Mouse (Mus musculus): Measurements from ENCODE around the gene Olfr1411.

Olfr1411 gene

GRCm38 (mm10) chr1:92640393-92640792 is 46.2 kb downstream of the Olfr1411 start:
- no peak for DNase-seq

- peak; percentile 91 to 93 for DNase-seq
These were observed 47.5 kb downstream of the Olfr1411 start, which contains the start of gene Cops9 for GRCm38 (mm10) chr1:92641514-92642272. Gene Cops9 (minus strand): TSS chr1:92641985.

GRCm38 (mm10) chr1:92643691-92644090 is 49.5 kb downstream of the Olfr1411 start:
- DNase-seq: no peak

- no peak for DNase-seq
These were observed 50.7 kb downstream of the Olfr1411 start for GRCm38 (mm10) chr1:92644916-92645315.

GRCm38 (mm10) chr1:92646111-92646510 is 51.9 kb downstream of the Olfr1411 start:
- DNase-seq: no peak

GRCm38 (mm10) chr1:92646601-92647000 is 52.4 kb downstream of the Olfr1411 start:
- DNase-seq: no peak

- DNase-seq: no peak
These were observed 52.8 kb downstream of the Olfr1411 start for GRCm38 (mm10) chr1:92647026-92647425.
